Mouse (Mus musculus) cerebellum, postnatal 4 days (tissue): ENCODE measurements around the gene Krt39.

Experiments used
- DNase-seq, 2 experiments: peaks; one replicate each; pipeline ENCODE4 v3.0.0; 2022; ENCODE audit warnings: low spot score in 2 of 2, mixed read lengths in 1 of 2

Gene Krt39

DNA sequence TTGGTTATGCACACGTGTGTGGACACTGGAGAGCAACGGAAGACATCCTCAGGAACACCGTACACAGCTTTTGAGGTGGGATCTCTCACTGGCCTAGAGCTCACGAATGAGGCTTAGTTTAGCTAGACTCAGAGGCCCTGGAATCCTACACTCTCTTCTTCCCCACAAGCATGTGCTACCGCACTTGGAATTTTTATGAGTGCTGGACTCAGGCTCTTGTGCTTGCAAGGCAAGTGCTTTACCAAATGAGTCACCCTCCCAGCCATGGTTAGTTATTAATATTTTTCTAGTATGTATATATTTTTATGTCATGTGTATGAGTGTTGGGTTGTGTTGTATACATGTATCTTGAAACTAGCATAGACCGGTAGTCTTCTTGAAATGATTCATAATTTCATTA lies 49.2 kb downstream of the Krt39 start:
- DNase-seq, result no peak

DNA sequence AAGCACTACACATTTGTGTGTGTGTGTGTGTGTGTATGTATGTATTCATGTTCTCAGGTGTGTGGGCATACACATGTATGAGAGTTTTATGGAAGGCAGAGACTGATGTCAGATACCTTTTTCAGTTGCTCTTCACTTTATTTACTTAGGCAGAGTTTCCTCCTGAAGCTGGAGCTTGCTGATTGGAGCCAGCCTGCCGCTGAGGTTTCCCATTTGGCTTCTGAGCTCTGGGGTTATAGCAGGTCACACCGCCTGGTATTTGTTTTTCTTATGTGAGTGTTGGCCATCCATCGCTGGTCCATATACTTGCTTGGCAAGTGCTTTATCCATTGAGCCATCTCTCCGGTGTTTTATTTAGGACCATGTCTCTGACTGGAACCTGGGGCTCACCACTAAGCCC lies 51.9 kb downstream of the Krt39 start:
- no peak for DNase-seq

DNA sequence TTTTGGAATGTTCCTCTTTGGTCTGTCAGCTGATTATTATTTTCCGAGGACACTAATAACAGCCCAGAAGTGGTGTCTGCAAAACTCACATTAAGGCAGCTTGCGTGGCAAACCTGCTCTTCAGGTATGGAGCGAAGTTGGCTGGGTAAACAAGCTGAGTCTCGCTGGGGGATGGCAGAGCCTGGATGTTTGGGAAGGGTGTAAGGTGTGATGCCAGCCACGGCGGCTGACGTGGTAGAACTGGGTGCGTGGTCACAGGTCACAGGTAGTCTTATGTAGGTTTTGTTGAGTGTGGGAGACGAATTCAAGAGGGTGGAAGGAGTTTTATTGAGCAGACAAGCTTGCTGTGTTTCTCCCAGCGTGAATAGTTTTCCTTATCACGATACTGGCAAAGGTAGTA lies 52.6 kb downstream of the Krt39 start:
- DNase-seq, result no peak

DNA sequence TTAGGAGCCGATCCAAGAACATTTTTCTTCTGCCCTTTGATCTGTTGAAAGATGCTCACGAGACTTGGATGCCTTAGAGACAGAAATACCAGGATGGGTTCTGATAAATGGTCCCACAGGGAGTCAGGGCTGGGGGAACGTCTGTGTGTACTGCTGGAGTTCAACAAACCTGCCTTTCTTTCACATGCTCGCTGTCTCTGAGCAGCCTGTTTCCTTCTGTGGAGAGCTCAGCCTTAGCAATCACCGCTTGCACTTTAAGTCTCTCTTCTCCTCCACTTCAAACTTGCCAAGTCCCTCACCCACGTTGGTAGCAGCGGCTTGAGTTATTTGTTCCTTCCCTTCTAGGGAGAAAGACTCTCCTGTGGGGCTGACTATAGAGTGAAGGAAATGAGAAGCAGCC lies 54.8 kb downstream of the Krt39 start:
- DNase-seq, result no peak

DNA sequence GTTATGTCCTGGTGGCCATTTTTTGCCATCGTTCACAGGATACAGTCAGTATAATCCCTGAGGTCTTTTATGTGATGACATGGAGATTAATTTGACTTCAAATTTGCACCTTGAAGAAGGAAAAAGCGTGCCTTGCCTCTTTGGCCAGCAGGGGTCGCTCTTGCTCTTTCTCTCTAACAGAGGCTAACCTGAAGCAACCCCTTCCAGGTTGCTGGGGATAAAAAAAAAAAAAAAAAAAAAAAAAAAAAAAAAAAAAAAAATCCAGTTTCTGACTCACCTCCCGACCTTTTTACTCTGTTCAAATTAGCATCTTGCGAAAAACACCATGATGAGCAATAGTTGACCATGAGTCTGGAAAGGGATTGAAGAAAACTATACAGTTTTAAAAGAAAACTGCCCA lies 56.3 kb downstream of the Krt39 start:
- peak; percentile 71 to 88 for DNase-seq
